Mouse (Mus musculus) limb, embryonic 12.5 days (tissue): Measurements from ENCODE around the gene Trp53i11. TPM values are rescaled to one million over a fixed set of nuclear protein-coding genes. Genes with fewer than 3 reads are reported as not detected.

Source experiments
- ATAC-seq: fragments of 200-750 bp; cut with Nextera tagmentation; 2 replicates; pipeline ENCODE4 v1.8.0; 2017; ENCODE audit warnings: low read depth, moderate TSS enrichment; ENCODE audit not compliant: insufficient number of reproducible peaks, insufficient read depth, low FRiP score, low TSS enrichment
- H3K27ac ChIP-seq: fragments of 300-500 bp; sonication (generic); 2 replicates; pipeline ENCODE4 v1.5.1; 2016; ENCODE audit warnings: mild to moderate bottlenecking, moderate library complexity
- H3K27me3 ChIP-seq: fragments of 300-500 bp; sonication (generic); 2 replicates; pipeline ENCODE4 v1.6.1; 2016; ENCODE audit warnings: mild to moderate bottlenecking, moderate library complexity
- H3K36me3 ChIP-seq: fragments of 300-500 bp; sonication (generic); 2 replicates; pipeline ENCODE4 v1.6.1; 2016; ENCODE audit warnings: mild to moderate bottlenecking, moderate library complexity
- H3K4me1 ChIP-seq: fragments of 300-500 bp; sonication (generic); replicated peaks from 2 replicates; pipeline ENCODE4 v1.6.1; 2016
- H3K4me2 ChIP-seq: fragments of 300-500 bp; sonication (generic); 2 replicates; pipeline ENCODE4 v1.6.1; 2016; ENCODE audit warnings: mild to moderate bottlenecking, moderate library complexity
- H3K4me3 ChIP-seq: fragments of 300-500 bp; sonication (generic); replicated peaks from 2 replicates; pipeline ENCODE4 v1.5.1; 2016; ENCODE audit warnings: mild to moderate bottlenecking
- H3K9ac ChIP-seq: fragments of 300-500 bp; sonication (generic); replicated peaks from 2 replicates; pipeline ENCODE4 v1.6.1; 2016; ENCODE audit warnings: mild to moderate bottlenecking, moderate library complexity
- H3K9me3 ChIP-seq: fragments of 300-500 bp; sonication (generic); 2 replicates; pipeline ENCODE4 v1.6.1; 2016; ENCODE audit warnings: mild to moderate bottlenecking, moderate library complexity
- WGBS: fragments of 180-500 bp; shearing (Covaris S2); methylation state at CpG from one replicate; pipeline ENCODE4 v1.1.7; 2016; 5-methylcytosine and 5-hydroxymethylcytosine counted together
- polyA plus RNA-seq: library from polyadenylated mRNA; unstranded; fragments of >200 nt; fragmentation: Nextera tagmentation; extraction: Ambion mirVana; gene quantifications from 2 replicates; pipeline ENCODE4 v1.2.1, GENCODE M21; 2016

Trp53i11 gene
- polyA plus RNA-seq, 1 experiment from 2014 or later: 16.4 TPM

- Histone ChIP-seq H3K27me3 (peaks cover 5% of the 10 kb centered on the region; the same call in 1 of the 2 replicates), H3K27ac (no peak overlapping the region), H3K4me3 (no peak overlapping the region), H3K4me1 (peaks cover 33% of the 10 kb centered on the region), H3K36me3 (no peaks in the 10 kb centered on the region), H3K9me3 (no peaks in the 10 kb centered on the region), H3K4me2 (no peak overlapping the region), H3K9ac (no peak overlapping the region)
- ATAC-seq: no peak
- WGBS: 79% methylated on average over 8 of the region's 8 CpGs
These were observed 56.7 kb downstream of the Trp53i11 start for GRCm38 (mm10) chr2:93244090-93244443.

GRCm38 (mm10) chr2:93249058-93249457, 61.7 kb downstream of the Trp53i11 start:
- peaks cover 10% of the 10 kb centered on the region; the same call in 1 of the 2 replicates for H3K27me3 ChIP-seq
- no peaks in the 10 kb centered on the region for H3K36me3 ChIP-seq
- peaks cover 5% of the 10 kb centered on the region; the same call in 1 of the 2 replicates for H3K9me3 ChIP-seq
- no peak overlapping the region for H3K4me3 ChIP-seq
- no peak overlapping the region for H3K9ac ChIP-seq
- H3K4me2 ChIP-seq: no peak overlapping the region
- no peak overlapping the region for H3K27ac ChIP-seq
- 68% methylated on average over 6 of the region's 6 CpGs for whole genome bisulfite sequencing
- peaks cover 48% of the 10 kb centered on the region for H3K4me1 ChIP-seq
- no peak for ATAC-seq

- ATAC-seq: no peak
- H3K4me1 ChIP-seq: peaks cover 49% of the 10 kb centered on the region
These were observed 63.3 kb downstream of the Trp53i11 start for GRCm38 (mm10) chr2:93250611-93251010.

More at GRCm38 (mm10) chr2:93250611-93251010, 63.3 kb downstream of the Trp53i11 start:
- Histone ChIP-seq H3K9ac (no peak overlapping the region), H3K27ac (no peak overlapping the region), H3K27me3 (peaks cover 6% of the 10 kb centered on the region; the same call in 1 of the 2 replicates), H3K4me2 (no peak overlapping the region), H3K4me3 (no peak overlapping the region), H3K36me3 (no peaks in the 10 kb centered on the region), H3K9me3 (peaks cover 5% of the 10 kb centered on the region; the same call in 1 of the 2 replicates)
- WGBS: 93% methylated on average over 7 of the region's 7 CpGs

Other genes starting within 250 kb of the Trp53i11 start
- gene Prdm11, start 141.4 kb upstream of the Trp53i11 start, polyA plus RNA-seq: 6.1 and 7.2 TPM in 2 replicates
- gene Tspan18, start 147.0 kb downstream of the Trp53i11 start, polyA plus RNA-seq: 16.4 and 16.9 TPM in 2 replicates